Mouse (Mus musculus): ENCODE measurements around the gene Gm2974. TPM values are rescaled to one million over a fixed set of nuclear protein-coding genes. Genes with fewer than 3 reads are reported as not detected.
A peak's percentile ranks its signal among the peaks of the same experiment; 100 is the strongest.
"Not testable (repeated sequence)": the region's sequence is repeated elsewhere in the genome, so short reads cannot be mapped to it uniquely, and the experiment has no call there.

Gene Gm2974
- total RNA-seq (2021) = 1 to 10 TPM in 1 of 2 experiments, under 1 TPM in 1; 0.95 to 1.4 TPM
- long read RNA-seq, experiment 1, partial matches to known transcripts = 0 of 1 reads
- long read RNA-seq, experiment 1, other reads (novel, unspliced or antisense) = 1 of 1 reads
- long read RNA-seq, experiment 2 = 0 reads

DNA sequence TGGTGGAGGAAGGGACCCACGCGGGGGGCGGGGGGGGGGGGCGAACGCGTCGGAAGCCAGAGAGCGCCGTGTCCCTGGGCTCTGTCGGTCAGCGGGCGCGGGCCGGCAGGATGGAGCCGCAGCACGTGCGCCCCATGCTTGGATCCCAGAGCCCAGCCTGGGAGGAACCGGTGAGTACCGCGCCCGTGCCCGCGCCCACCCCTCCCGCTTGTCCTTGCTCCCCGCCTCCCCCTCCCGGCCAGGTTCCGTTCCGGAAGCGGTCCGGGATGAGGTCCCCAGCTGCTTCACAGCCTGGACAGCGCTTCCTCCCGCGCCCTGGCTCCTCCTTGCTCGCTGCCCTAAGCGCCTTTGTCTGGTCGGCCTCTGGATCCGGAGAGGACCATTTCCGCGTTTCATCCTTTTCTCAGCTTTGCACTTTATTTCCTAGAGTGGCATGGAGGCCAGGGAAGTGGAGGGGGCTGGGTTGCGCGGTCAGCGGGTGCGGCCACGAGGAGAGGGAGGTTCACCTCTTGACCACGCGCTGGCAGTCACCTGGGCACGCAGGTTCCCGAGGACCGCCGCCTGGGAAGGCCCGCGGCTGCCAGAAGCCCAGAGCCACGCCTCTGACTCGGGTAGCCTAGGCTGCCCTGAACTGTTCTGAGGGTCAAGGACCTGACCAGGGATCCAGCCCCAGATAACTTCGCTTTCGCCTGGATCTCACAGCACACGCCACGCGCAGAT is at the start of gene Gm2974:
TSS of gene Gm2974 (plus strand) at position 86 of the 720 bp plus-strand sequence.
- DNase-seq (ENCODE audit: low spot score in 2 of 2) = peak in 1 of 2 experiments; percentile 3
- intact Hi-C loops (cut with DNase I) = not testable (repeated sequence)

DNA sequence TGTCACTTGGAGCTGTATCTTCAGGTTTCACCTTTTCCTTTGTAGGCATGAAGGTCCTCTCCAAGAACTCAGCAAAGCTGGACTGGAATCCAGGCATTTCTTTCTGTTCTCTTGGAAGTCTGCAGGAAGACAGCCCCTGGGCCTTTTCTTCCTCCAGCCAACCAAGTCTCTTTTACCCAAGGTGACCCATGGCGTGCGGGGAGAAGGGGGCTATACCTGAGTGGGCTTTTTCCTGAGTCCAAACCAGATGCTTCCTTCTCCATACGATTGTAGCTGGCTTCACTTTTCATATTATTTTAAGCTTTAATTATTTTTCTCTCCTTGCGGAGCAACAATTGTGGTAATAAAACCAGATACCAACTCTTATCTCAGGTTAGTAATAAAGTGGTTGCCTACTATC is 40.7 kb upstream of the Gm2974 start:
- intact Hi-C loops (cut with DNase I) = not testable (repeated sequence)
- peak in 1 of 2 experiments; percentile 2 for DNase-seq (ENCODE audit: low spot score in 2 of 2)

DNA sequence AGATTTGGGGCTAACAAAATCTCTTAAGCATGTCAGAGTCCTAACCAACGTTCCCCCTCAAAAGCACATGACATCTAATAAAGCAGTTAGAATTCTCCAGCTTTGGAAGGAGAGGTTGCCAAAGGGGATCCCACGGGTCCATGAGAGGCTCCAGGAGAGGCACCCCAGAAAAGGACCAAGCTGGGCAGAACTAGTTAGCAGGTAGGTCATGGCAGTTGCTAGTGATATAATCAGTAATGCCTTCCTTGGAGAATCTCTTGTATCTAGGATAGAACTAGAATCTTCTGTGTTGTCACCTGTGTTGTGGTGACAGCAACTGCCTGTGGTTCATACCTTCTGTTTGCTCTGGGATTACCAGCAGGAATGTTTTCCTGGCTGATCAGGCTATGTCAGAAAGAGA is 17.6 kb upstream of the Gm2974 start, which contains the start of gene Gm3127:
TSS of gene Gm3127 (plus strand) at position 301 of the 400 bp plus-strand sequence.
- intact Hi-C loops (cut with DNase I); DNase-seq (ENCODE audit: low spot score in 2 of 2): not testable (repeated sequence)

DNA sequence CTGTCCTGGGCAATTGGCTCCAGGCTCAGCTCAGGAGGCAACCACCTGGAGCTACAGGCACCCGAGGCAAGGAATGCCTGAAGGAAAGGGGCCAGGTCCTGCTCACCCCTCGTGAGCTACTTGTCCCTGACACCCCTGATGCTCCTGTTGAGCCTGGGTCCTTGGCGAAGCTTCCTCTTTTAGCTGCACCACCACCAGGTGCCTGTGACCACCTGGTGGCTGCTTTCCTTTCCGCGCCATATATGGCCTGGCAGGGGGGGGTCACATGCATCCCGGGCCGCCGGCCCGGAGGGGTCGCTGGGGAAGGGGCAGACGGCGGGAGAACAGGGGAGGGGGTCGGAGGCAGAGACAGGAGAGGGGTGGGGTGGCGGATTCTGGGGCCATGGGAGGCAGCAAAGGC is 346 bp upstream of the Gm2974 start:
- intact Hi-C loops (cut with DNase I); DNase-seq (ENCODE audit: low spot score in 2 of 2): not testable (repeated sequence)

DNA sequence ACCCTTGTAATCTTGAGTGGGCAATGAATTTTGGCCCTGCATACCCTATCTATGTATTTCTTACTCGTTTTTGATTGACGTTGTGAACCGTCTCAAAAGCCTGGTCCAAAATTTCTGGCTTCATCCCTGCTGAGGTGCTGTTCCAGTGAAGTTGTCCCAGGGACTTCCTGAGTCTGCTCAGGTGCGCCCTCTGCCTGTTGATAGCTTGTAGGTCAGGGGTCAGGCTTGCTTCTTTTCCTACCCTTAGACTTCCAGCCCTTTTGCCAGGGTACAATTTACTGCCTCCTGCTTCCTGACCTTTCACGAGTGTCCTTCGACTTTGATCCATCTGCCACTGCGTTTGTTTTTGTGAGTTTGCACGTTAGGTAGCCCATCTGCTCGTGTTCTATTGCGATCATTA is 999 bp downstream of the Gm2974 start:
- intact Hi-C loops (cut with DNase I) = not testable (repeated sequence)

DNA sequence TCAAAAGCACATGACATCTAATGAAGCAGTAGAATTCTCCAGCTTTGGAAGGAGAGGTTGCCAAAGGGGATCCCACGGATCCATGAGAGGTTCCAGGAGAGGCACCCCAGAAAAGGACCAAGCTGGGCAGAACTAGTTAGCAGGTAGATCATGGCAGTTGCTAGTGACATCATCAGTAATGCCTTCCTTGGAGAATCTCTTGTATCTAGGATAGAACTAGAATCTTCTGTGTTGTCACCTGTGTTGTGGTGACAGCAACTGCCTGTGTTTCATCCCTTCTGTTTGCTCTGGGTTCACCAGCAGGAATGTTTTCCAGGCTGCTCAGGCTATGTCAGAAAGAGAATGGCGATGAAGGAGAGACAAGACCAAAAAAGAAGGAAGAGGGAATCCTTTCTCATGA is 67.0 kb downstream of the Gm2974 start, which contains the start of gene Gm3138:
TSS of gene Gm3138 (plus strand) at position 301 of the 400 bp plus-strand sequence.
- intact Hi-C loops (cut with DNase I); DNase-seq (ENCODE audit: low spot score in 2 of 2): not testable (repeated sequence)

More for the DNA sequence above, 999 bp downstream of the Gm2974 start:
- not testable (repeated sequence) for DNase-seq (ENCODE audit: low spot score in 2 of 2)

Other genes starting within 250 kb of the Gm2974 start
- under 1 TPM in 1 of 2 experiments, not detected in 1; 0.42 TPM for gene Gm3095, start 219.0 kb upstream of the Gm2974 start, total RNA-seq (2021)
- gene Gm3099, start 184.2 kb upstream of the Gm2974 start, total RNA-seq (2021) = not detected
- gene Gm5796, start 158.6 kb upstream of the Gm2974 start, total RNA-seq (2021) = 1 to 10 TPM; 2.7 to 5.5 TPM
- under 1 TPM in 1 of 2 experiments, not detected in 1; 0.31 TPM for gene Gm3115, start 98.5 kb upstream of the Gm2974 start, total RNA-seq (2021)
- gene Gm8108, start 72.0 kb upstream of the Gm2974 start, total RNA-seq (2021) = 1 to 10 TPM; 1.2 to 2.4 TPM
- not detected for gene Gm3127, start 17.5 kb upstream of the Gm2974 start, total RNA-seq (2021)
- not detected for gene Gm3138, start 67.1 kb downstream of the Gm2974 start, total RNA-seq (2021)
- gene Gm3149, start 134.7 kb downstream of the Gm2974 start, total RNA-seq (2021) = not detected
- gene 2610042L04Rik, start 152.2 kb downstream of the Gm2974 start, total RNA-seq (2021) = 1 to 10 TPM; 1.3 to 1.5 TPM
- gene Gm3159, start 214.9 kb downstream of the Gm2974 start, total RNA-seq (2021) = not detected
- under 1 TPM in 1 of 2 experiments, not detected in 1; 0.49 TPM for gene Gm3164, start 232.9 kb downstream of the Gm2974 start, total RNA-seq (2021)
- not detected for gene Gm3173, start 248.4 kb downstream of the Gm2974 start, total RNA-seq (2021)